Mouse (Mus musculus): Measurements from ENCODE around the gene Exoc2.

GRCm38 (mm10) chr13:30787556-30787955, 186.3 kb downstream of the Exoc2 start:
- TF ChIP-seq E2F4 (IDR thresholded peaks at IDR 0.05; ENCODE audit: borderline replicate concordance, low read depth, low read length) = no peak
- TF ChIP-seq RCOR1 (IDR thresholded peaks at IDR 0.05; ENCODE audit: low read depth, low read length) = no peak
